Mouse (Mus musculus): ENCODE measurements around the gene Ptar1. TPM values are rescaled to one million over a fixed set of nuclear protein-coding genes. Genes with fewer than 3 reads are reported as not detected.
A peak's percentile ranks its signal among the peaks of the same experiment; 100 is the strongest.
"Not testable (repeated sequence)": the region's sequence is repeated elsewhere in the genome, so short reads cannot be mapped to it uniquely, and the experiment has no call there.

The Ptar1 gene
- 10 to 100 TPM in 1 of 2 experiments, 1 to 10 TPM in 1; 9.1 to 13.3 TPM for polyA plus RNA-seq (2017; shearing (Covaris generic))

DNA sequence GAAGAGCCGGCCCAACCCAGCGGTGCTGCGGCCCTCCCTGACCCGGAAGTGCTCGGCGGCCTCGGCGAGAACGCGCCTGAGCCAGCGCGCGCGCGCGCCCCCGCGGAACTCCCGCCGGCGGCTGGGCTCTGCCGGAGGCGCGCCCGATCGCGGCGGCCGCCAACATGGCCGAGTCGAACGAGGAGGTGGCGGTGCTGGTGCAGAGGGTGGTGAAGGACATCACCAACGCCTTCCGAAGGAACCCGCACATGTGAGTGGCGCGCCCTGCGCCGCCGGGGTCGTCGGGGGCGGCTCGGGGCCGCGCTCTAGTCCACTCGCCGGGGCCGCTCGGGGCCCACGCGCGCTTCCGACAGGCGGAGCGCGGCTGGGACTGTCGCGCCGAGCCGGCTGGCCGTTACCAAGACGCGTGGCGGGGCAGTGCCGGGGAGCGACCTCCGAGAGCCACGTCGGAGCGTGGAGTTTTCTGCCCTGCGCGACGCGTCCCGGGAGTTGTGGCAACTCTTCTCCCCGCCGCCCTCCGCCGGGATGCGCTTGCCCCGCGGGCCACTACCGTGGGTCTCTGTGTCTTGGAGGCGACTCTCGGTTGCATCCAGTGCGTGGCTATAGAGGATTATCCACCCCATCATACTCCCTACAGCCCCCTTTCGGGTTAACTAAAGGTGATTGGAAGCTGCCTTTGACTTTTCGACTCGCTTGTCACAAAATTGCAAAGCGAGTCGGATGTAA lies at the start of gene Ptar1:
TSS of gene Ptar1 (plus strand) at position 134 of the 726 bp plus-strand sequence.
- ATAC-seq, result peak; percentile 85

DNA sequence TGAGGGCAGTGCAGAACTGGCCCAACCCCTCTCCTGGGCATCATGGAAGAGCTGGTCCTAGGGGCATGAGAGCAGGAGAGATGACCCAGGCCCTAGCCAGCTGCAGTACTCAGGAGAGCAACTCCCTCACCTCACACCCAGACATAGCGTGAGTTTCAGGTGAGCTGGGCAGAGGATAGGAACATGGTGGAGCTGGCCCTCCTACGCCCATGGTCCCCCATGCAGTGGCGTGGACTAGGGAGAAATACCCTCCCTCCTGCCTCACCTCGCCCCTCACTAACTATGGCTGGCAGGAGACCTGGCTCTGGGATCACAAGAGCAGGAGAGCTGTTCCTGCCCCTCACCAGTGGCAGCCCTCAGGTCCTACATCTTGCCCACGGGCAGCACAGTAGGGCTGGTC lies 43.4 kb upstream of the Ptar1 start:
- ATAC-seq, result no peak

DNA sequence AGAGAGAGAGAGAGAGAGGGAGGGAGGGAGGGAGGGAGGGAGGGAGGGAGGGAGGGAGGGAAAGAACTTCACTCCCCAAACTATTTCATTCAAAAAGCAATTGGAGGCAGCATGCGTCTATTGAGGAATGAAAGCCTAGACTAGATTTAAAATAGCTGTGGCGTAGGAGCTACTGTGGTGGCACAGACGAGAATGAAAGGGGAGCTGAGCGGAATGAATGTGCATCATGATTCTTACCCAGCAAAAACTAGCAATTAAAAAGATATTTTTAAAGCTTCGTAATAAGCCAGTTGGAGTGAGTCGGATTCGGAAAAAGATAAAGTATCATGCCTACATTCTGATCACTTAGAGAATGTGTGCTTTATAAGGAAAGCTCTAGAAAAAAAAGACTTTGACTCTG lies 41.9 kb upstream of the Ptar1 start:
- ATAC-seq, result no peak

DNA sequence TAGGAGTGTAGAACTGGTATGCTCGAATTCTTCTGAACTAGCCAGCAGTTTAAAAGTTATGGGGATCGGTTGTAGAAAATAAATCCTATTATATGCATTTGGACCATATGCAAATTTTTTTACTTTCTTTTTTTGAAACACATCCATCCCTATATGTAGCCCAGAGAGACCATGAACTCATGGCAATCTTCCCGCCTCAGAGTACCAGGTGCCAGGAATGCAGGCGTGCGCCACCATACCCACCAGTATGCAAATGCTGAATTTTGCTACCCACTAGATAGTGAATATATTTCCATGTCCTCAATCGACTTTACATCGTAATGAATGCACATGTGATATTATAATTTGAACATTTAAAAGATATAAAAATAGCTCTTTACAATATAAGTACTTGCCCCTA lies 39.9 kb upstream of the Ptar1 start:
- ATAC-seq, result no peak

DNA sequence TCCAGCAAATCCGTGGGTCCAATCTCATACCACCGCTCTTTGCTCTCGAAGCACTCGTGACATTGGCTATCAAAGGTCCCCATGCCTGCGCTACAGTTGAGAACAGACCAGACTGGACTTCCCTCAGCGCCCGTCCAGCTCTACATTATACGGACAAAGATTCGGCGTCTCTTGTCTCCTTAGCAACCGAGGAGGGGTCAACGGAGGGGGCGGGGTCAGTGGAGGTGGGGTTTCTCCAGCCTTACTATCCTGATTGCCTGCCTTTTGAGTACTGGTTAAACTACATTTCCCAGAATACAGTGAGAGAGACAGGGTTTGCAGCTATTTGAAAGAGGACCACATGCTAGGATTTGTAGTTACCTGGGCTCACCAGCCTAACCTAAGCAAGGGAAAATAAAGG lies 34.6 kb upstream of the Ptar1 start, which contains the start of gene 1700028P14Rik:
TSS of gene 1700028P14Rik (minus strand) at position 169 of the 400 bp plus-strand sequence.
- no peak for ATAC-seq

DNA sequence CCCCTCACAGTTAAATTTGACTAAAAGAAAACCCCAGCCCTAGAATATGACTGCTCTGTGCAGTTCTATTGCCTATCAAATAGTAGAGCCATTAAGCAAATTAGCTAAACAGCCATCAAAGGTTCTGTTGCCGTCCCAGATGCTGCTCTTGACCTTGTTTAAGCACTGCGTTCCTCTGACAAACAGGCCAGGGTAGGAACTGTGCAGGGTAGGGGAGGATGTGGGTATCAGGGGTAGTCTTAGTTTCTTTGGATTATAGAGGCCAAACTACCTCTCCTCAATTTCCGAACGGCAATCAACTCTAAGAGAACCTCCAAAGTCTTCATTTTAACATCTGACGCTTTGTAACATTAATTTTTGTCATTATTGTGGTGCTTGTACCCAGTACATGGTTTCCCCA lies 34.1 kb upstream of the Ptar1 start:
- ATAC-seq, result no peak

DNA sequence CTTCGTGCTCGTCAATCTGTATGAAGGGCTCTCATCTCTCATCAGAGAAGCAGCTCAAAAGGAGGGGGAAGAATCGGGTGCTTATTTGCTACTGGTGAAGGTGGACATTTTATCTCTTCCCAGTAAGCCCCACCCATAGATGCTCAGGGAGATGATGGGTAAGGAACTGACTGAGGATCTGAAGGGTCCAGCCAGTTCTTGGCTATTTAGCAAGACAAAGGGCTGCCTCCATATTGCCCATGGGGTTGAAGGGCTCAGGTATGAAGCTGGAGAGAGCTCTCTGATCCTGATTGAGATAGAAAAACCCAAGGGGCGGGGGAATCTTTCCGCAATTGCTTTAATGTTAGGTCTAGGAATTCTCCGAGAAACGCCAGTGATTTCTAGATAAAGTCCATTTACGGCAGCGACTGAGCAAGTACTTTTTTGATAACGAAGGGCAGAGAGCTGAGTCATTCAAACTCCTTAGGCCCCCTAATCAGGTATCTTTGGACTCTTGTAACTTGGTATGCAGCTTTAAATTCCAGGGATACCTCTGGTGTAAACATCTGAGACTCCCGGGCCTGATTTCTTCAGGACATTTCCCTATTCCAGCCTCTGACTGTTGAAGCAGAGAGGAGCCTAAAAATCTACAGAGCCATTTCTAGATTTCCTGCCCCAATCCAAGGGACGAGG lies 29.8 kb upstream of the Ptar1 start:
- ATAC-seq, result no peak

DNA sequence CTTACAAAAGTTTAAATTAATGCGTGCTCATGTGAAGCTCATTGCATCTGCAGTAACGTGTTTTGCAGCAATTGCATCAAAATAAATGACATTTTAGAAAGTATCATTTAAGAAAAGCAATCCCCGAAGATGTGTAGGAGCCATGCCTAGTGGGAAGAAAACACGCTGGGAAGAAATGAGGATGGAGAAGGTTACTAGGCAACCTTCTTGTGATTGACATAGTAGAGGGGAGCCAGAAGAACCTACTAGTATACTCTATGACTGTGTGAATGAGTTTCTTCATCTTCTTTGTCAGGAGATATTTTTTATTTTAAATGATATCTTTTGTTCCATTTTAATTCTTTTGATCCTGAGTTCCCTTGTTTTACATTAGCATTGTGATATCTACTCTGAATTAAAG lies 28.9 kb upstream of the Ptar1 start:
- ATAC-seq, result no peak

DNA sequence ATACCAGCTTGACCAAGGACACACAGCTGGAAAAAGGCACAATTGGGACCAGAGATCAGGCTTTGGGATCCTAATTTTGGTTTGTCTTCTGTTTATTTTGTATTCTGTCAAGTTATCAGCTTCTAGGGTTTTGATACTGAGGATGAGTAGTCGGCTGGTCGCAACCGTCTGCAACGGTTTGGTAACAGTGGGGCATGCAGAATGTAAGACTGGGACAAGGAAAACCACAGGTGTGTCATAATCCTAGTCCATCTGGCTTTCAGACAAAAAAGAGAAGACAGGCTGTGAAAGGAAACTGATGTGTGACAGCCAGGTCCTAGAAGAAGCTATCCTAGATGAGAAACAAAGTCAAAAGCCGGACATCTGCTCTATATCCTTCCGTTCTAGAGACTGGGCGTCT lies 23.1 kb upstream of the Ptar1 start:
- no peak for ATAC-seq

DNA sequence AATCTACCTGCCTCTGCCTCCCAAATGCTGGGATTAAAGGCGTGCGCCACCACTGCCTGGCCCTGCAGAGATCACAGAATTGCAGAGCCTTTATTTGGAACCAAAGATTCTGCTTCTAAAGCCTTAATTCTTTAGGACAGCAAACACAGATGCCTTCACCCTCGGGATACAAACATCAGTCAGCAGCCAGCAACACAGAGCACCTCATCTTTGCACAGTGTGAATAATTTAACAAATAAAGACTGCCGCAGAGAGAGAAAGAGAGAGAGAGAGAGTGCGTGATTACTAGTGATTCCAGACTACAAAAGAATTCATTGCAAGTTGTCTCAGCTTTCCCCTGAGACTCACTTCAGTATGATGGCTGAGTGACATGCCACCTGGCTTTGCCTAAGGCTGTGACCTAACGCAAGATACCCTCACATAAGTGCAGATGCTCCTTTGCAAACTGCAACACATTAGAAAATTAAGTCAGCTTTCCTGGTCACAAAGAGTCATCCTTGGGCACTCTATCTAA lies 19.0 kb upstream of the Ptar1 start:
- ATAC-seq, result no peak

DNA sequence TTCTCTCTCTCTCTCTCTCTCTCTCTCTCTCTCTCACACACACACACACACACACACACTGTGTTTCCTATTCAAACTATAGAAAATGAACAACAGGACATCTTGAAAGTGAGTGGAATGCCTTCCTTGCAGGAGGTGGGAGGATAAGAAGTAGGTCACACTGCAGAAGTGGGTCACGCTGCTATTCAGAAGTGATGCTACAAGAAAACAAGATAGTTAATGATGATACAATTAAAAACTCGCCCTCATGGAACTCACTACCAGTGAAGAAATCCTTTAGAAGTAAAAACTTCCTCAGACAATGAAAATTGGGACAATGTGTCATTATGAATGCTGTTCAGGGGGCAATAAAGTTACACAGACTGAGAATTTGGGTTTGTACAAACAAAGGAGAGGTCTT lies 14.2 kb upstream of the Ptar1 start:
- no peak for ATAC-seq

DNA sequence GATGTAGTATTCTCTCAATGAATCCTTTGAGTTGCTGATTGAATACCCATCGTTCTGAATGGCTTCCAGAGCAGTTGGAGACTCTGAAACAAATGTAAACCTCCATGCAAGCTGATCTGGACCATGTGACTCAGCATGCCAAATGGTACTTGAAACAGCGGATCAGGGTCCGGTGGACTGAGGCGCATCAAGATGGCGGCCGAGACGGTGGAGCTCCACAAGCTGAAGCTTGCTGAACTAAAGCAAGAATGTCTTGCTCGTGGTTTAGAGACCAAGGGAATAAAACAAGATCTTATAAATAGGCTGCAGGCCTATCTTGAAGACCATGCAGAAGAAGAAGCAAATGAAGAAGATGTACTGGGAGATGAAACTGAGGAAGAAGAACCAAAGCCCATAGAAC lies 11.6 kb upstream of the Ptar1 start:
- not testable (repeated sequence) for ATAC-seq

DNA sequence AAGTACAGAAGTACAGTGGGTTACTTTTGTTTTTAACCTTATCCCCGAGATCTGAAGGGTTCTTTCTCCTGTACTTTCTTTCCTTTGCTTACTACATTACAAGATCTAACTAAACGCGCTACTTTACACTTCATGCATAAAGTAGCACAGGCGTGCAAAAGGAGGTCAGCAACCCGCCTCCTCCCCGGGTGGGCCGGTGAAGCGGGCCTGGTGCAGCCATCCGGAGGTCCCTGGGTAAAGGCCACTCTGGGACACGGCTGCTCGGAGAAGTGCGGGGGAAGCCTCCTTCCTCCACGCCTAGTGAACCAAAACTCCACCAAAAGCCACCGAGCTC lies 300 bp upstream of the Ptar1 start:
- peak; percentile 59 for ATAC-seq

DNA sequence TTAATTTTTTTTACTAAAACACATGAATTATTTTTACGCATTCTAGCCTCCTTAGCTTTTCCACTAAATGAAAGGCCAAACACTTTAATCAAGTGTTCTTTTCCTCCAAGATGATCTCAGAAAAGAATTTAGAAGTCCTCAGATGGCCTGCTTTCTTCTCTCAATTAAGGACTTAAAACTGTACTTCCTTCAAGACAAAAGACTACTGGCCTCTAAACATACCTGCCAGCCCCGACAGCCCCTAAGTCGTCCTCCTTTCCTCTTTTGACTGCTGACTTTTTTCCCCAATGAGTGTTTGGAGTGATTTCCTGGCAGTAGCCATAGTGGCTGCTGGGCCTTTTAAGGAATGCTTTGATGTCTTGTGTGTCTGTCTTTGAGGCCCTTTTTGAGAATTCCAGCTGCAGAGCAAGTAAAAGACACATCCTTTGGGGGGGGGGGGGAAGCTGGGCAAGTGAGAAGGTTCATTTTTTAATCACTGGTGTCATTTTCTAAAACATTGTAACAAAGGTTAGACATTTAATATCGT lies 1.3 kb downstream of the Ptar1 start:
- ATAC-seq, result no peak

DNA sequence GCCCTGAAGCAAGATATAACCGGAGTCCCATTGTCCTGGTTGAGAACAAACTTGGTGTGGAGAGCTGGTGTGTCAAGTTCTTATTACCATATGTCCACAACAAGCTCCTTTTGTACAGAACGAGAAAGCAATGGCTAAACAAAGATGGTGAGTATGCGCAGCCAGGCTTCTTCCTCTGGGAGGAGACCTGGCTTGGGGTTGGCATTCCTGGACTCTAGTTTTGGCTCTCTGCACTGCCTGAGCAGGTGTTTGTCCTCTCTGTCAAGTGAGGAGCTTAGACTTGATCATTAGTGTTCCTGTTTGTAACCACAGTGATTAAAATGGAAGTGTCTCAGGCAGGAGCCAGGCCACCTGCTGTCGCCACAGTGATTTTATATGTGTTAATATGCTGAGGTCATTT lies 7.1 kb downstream of the Ptar1 start:
- ATAC-seq, result no peak

DNA sequence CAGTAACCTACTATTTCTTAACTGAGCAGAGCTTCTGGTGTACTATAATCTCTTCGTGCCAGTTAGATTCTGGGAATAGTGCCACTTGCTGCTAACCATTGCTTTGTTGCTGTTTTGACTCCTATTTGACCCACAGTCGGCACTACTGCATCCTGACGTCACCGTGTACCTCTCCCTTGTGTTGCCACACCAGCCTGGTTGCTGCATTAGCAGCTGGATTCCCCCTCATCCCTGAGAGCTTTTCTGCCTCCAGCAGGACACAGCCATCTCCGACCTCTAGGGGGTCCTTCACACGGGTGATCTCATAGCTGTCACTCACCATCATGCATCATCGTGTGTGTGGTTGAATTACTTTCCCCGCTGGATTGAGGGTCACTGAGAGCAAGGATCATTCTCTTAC lies 10.6 kb downstream of the Ptar1 start:
- no peak for ATAC-seq

DNA sequence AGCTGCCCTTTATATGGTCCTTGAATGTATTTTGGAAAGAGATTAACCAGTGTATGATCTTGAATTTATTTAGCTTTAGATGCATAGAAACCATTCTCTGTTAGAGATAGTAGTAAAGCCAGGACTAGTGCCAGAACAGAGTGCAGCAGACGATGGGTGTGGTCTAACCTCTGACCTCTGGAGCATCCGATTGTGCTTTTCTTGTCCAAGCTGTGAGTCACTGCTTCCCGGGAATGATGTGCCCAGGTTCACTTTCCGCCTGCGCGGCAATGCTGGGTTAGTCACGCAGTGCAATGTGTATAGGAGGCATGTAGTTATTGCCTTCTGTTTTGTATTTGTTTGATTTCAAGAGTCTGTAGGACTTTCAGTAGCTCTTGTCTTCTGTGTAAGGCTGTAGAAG lies 11.1 kb downstream of the Ptar1 start:
- ATAC-seq, result no peak

DNA sequence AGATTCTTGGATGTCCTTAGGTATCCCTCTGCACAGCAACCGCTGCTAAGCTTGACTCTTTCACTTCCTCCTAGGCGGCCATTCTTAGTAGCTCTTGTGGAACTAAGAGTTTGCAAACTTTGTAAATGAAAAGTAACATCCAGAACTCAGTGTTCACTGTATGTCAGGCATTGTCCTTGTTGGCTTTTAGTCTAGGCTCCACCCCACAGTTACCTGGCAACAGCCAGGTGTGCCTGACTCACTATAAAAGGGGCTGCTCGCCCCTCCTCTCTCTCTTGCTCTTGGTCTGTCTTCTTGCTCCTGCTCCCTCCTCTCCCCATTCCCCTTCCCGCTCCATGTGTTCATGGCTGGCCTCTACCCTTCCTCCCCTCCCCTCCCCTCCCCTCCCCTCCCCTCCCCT lies 11.9 kb downstream of the Ptar1 start:
- no peak for ATAC-seq

DNA sequence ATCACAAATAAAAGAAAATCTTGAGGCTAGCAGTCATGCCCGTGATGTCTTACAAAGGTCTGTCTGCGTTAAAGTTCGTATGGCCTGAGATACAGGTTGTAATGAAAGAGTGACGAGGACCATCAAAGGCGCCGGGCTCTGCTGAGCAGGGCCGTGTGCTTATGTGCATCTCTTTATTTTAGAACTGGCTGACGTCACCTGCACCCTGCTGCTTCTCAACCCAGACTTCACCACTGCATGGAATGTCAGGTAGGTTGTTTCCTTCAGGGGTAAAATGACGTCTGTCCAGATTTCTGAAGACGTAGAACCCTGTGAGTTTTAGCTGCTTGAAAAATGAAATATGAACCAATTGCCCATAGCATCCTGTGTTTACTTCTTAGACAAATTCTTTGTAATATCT lies 15.7 kb downstream of the Ptar1 start:
- no peak for ATAC-seq

DNA sequence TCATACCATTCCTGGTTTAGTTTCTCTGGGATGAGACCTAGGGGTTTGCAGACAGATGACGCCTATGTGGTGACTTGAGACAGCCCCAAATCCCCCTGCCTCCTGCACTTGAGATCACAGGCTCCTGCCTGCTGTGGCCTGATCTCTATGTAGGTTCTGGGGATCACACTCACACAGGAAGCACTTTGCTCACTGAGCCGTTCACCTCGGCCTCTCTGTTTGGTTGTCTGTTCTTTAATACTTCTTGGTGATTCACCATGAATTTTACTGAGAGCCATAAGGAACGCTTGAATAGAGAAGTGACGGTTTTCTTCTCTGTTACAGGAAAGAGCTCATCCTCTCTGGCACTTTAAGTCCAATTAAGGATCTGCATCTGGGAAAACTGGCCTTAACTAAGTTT lies 18.2 kb downstream of the Ptar1 start:
- no peak for ATAC-seq

DNA sequence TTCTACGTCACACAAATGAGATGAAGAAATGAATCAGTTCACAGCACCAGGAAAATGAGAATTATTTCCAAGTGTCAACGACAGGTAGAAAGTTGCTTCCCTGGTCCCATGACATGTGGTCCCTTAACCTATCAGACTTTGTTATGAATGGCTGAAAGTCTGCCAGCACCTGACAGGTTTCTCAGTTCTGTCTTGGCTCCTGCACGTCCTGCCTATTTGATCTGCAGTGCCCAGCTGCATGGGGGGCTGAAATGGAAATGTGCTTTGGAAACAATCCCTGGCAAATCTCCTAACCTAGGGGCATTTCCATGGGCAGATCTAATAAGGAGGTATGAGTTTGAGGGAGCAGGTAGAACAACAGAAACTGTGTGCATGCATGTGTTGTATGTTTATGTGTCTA lies 59.3 kb downstream of the Ptar1 start:
- no peak for ATAC-seq

DNA sequence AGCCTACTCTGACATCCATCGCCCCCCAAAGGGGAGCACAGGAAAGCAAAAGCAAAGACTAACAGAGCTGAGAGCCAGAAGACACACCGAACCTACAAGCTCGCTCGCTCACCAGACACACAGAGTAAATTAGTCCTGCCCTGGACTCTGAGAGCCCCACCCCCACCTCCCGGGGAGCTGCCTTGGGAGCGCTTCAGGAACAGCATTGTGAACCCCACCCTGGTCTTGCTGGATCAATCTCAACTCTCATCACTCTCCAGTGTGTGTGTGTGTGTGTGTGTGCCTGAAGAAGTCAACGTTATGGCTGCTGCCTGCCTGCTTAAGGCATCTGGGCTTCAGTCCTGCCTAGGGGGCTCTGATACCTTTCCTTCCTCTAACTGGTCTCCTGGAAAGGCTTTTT lies 69.8 kb downstream of the Ptar1 start:
- ATAC-seq, result no peak

DNA sequence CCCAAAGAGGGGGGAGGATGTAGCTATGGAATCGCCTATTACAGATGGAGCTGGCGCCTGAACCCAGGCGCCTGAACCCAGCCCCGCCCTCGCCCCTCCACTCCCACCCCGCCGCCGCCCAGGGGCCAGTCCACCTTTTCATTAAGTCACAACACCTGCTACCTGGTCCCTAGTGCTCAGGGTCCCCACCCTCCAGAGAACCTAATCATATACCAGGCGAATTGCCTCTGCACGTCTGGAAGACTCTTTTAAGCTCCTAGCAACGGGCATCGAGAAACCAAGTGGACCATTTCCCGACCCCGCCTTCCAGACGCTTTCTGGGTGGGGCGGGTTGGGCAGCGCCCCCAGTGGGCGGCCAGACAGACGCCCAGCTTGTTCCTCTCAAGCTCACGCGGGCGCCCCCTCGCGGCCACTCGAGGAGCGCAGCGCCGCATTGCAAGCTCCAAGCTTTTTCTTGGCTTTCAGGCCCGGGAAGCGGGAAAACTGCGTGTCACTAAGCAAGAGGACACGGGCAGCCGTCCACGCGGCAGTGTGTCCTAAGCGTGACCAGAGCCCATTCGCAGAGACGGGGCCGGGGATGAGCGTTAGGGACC lies 70.8 kb downstream of the Ptar1 start:
- peak; percentile 81 for ATAC-seq

Data from CD4-positive, CD25-positive, alpha-beta regulatory T cell, adult 4 months (primary cell).